Mouse (Mus musculus): Measurements from ENCODE around the gene Slc25a31.

Gene Slc25a31

GRCm38 (mm10) chr3:40719022-40719421 lies 10.4 kb downstream of the Slc25a31 start:
- no peak for DNase-seq (ENCODE audit: low read depth, low spot score)

- DNase-seq (ENCODE audit: low read depth, low spot score): no peak
Observed at GRCm38 (mm10) chr3:40738381-40738912, 29.8 kb downstream of the Slc25a31 start.

- peak; percentile 8 for DNase-seq (ENCODE audit: low read depth, low spot score)
Observed at GRCm38 (mm10) chr3:40744024-40744835, 35.6 kb downstream of the Slc25a31 start, which contains the start of gene Hspa4l. Gene Hspa4l (plus strand): TSS chr3:40744495.

- DNase-seq (ENCODE audit: low read depth, low spot score): peak; percentile 92
Observed at GRCm38 (mm10) chr3:40744836-40745660, 36.4 kb downstream of the Slc25a31 start.

- peak; percentile 9 for DNase-seq (ENCODE audit: low read depth, low spot score)
Observed at GRCm38 (mm10) chr3:40745661-40746547, 37.2 kb downstream of the Slc25a31 start.

- no peak for DNase-seq (ENCODE audit: low read depth, low spot score)
Observed at GRCm38 (mm10) chr3:40760746-40761145, 52.1 kb downstream of the Slc25a31 start.

GRCm38 (mm10) chr3:40761312-40761711 lies 52.7 kb downstream of the Slc25a31 start:
- no peak for DNase-seq (ENCODE audit: low read depth, low spot score)

All from mesoderm, embryonic 11.5 days (tissue).